In the genomic region with DNA sequence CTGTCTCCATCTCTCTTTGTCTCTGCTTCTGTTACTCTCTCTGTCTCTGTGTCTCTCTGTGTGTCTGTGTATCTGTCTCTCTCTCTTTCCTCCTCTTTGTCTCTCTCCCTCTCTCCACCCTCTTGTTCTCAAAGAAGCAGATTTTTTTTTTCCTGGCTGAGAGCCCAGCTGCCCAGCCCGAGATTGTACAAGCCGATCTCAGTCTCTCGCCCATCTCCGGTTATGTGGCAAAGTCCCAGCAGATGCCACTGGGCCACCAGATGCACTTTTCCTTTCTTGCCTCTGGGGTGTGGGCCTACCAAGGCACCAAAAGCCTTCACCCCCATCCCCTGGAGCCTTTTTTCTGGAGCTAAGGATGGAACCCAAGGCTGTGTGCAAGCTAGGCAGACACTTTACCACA, we compare ENCODE assay signal across 11 mouse cellular contexts. TPM values are rescaled to one million over a fixed set of nuclear protein-coding genes. Genes with fewer than 3 reads are reported as not detected.
DNase-seq lines count a peak whose midpoint lies in the region; ATAC-seq and TF ChIP-seq lines count a peak whose summit lies in the region.
"Had no signal": no experiment of that assay in that cellular context is flagged by ENCODE, and none has a peak within 500 bp of the region (broad histone marks: within the 10 kb centered on the region; RNA-seq: fewer than 3 reads in every experiment).

No protein-coding gene starts in this region.

- 18% methylated on average over 4 of the region's 4 CpGs for WGBS in lung, embryonic 15.5 days
- WGBS in hindbrain, embryonic 12.5 days = 48% methylated on average over 4 of the region's 4 CpGs
- 17% methylated on average over 4 of the region's 4 CpGs for WGBS in midbrain, postnatal 0 days
- 32% methylated on average over 4 of the region's 4 CpGs for WGBS in neural tube, embryonic 15.5 days

- H3K4me3 ChIP-seq in lung, embryonic 15.5 days = no peak overlapping the region
- H3K4me3 ChIP-seq in hindbrain, embryonic 12.5 days = no peak overlapping the region
- H3K4me3 ChIP-seq in midbrain, postnatal 0 days (ENCODE audit: low read depth, low read length) = no peak overlapping the region
- H3K4me3 ChIP-seq in neural tube, embryonic 15.5 days (replicated peaks) = no peak overlapping the region
- H3K4me3 ChIP-seq: liver, embryonic 13.5 days had no signal

- no peaks in the 10 kb centered on the region for H3K36me3 ChIP-seq in lung, embryonic 15.5 days
- H3K36me3 ChIP-seq in hindbrain, embryonic 12.5 days = no peaks in the 10 kb centered on the region
- H3K36me3 ChIP-seq in midbrain, postnatal 0 days (ENCODE audit: insufficient read depth, low read length) = no peaks in the 10 kb centered on the region
- H3K36me3 ChIP-seq in neural tube, embryonic 15.5 days = no peaks in the 10 kb centered on the region
- H3K36me3 ChIP-seq: liver, embryonic 13.5 days had no signal

- no peak for TF ChIP-seq CTCF in midbrain, postnatal 0 days (IDR thresholded peaks at IDR 0.05)

- H3K27me3 ChIP-seq in lung, embryonic 15.5 days = no peaks in the 10 kb centered on the region
- H3K27me3 ChIP-seq in hindbrain, embryonic 12.5 days = no peaks in the 10 kb centered on the region
- no peaks in the 10 kb centered on the region for H3K27me3 ChIP-seq in midbrain, postnatal 0 days (ENCODE audit: insufficient read depth, low read length)
- no peaks in the 10 kb centered on the region for H3K27me3 ChIP-seq in neural tube, embryonic 15.5 days (replicated peaks)
- H3K27me3 ChIP-seq: liver, embryonic 13.5 days had no signal

- peak; percentile 68 to 70 for DNase-seq in adrenal gland, adult (ENCODE audit: inconsistent age in 2 of 2, low spot score in 1 of 2)
- no peak for DNase-seq in adrenal gland, adult 18-20 months (ENCODE audit: low spot score in 2 of 2)
- no peak for DNase-seq in lung, adult 18-20 months
- DNase-seq in midbrain, postnatal 0 days (ENCODE audit: low spot score) = peak; percentile 51
- DNase-seq in gastrocnemius, postnatal 10 days = no peak
- DNase-seq: heart, postnatal 4 days; liver, embryonic 13.5 days had no signal

- no peak overlapping the region for H3K4me2 ChIP-seq in lung, embryonic 15.5 days
- H3K4me2 ChIP-seq in hindbrain, embryonic 12.5 days (replicated peaks) = no peak overlapping the region
- no peak overlapping the region for H3K4me2 ChIP-seq in midbrain, postnatal 0 days (ENCODE audit: low read depth, low read length, poor library complexity, severe bottlenecking)
- H3K4me2 ChIP-seq in neural tube, embryonic 15.5 days = no peak overlapping the region
- H3K4me2 ChIP-seq: liver, embryonic 13.5 days had no signal

- ATAC-seq in lung, embryonic 15.5 days (ENCODE audit: borderline replicate concordance, extremely low read depth, low FRiP score, low TSS enrichment) = no peak
- ATAC-seq in hindbrain, embryonic 12.5 days (ENCODE audit: low FRiP score) = no peak
- no peak for ATAC-seq in midbrain, postnatal 0 days (ENCODE audit: low FRiP score)
- no peak for ATAC-seq in neural tube, embryonic 15.5 days (ENCODE audit: low FRiP score)

- H3K9ac ChIP-seq in lung, embryonic 15.5 days = no peak overlapping the region
- H3K9ac ChIP-seq in hindbrain, embryonic 12.5 days = no peak overlapping the region
- no peak overlapping the region for H3K9ac ChIP-seq in midbrain, postnatal 0 days (replicated peaks; ENCODE audit: low read length, poor library complexity, severe bottlenecking)
- H3K9ac ChIP-seq in neural tube, embryonic 15.5 days (replicated peaks) = no peak overlapping the region
- H3K9ac ChIP-seq: liver, embryonic 13.5 days had no signal

- H3K27ac ChIP-seq in lung, embryonic 15.5 days = 0 out of 2 replicates have a peak overlapping the region, but pooled peaks have one; percentile 15
- peak overlapping the region; percentile 62 for H3K27ac ChIP-seq in hindbrain, embryonic 12.5 days
- H3K27ac ChIP-seq in midbrain, postnatal 0 days (ENCODE audit: low read depth, low read length) = no peak overlapping the region
- H3K27ac ChIP-seq in neural tube, embryonic 15.5 days (replicated peaks) = no peak overlapping the region
- H3K27ac ChIP-seq: liver, embryonic 13.5 days had no signal

- peaks cover 15% of the 10 kb centered on the region for H3K4me1 ChIP-seq in lung, embryonic 15.5 days
- H3K4me1 ChIP-seq in hindbrain, embryonic 12.5 days = peaks cover 34% of the 10 kb centered on the region
- H3K4me1 ChIP-seq in midbrain, postnatal 0 days (ENCODE audit: insufficient read depth, low read length) = peaks cover 7% of the 10 kb centered on the region; the same call in 1 of the 2 replicates
- H3K4me1 ChIP-seq in neural tube, embryonic 15.5 days = peaks cover 14% of the 10 kb centered on the region; the same call in 1 of the 2 replicates

- no peaks in the 10 kb centered on the region for H3K9me3 ChIP-seq in lung, embryonic 15.5 days
- H3K9me3 ChIP-seq in hindbrain, embryonic 12.5 days (replicated peaks) = no peaks in the 10 kb centered on the region
- H3K9me3 ChIP-seq in midbrain, postnatal 0 days (ENCODE audit: low read length) = no peaks in the 10 kb centered on the region
- H3K9me3 ChIP-seq in neural tube, embryonic 15.5 days (replicated peaks) = no peaks in the 10 kb centered on the region
- H3K9me3 ChIP-seq: liver, embryonic 13.5 days had no signal

RNA-seq across cellular contexts. Expression of a gene that starts 42.6 kb away (rescaled TPM):
- 10 to 100 TPM in 1 of 2 experiments, 1 to 10 TPM in 1; 4.3 to 10.7 TPM for total RNA-seq in adrenal gland, adult 18-20 months (2021)
- polyA plus RNA-seq in lung, embryonic 15.5 days (2015; fragmentation: Nextera tagmentation; extraction: Ambion mirVana) = 12.3 and 12.5 TPM in 2 replicates
- polyA plus RNA-seq in hindbrain, embryonic 12.5 days (2016; fragmentation: Nextera tagmentation; extraction: Ambion mirVana) = 5.8 and 6.9 TPM in 2 replicates
- 0.99 and 1.0 TPM in 2 replicates for total RNA-seq in midbrain, postnatal 0 days (2014; rRNA removed)
- polyA plus RNA-seq in midbrain, postnatal 0 days (2015; fragmentation: Nextera tagmentation; extraction: Ambion mirVana) = 0.70 and 0.80 TPM in 2 replicates
- total RNA-seq in gastrocnemius, postnatal 10 days (2021) = 1 to 10 TPM in 1 of 2 experiments, under 1 TPM in 1; 0.99 to 1.9 TPM
- polyA plus RNA-seq in neural tube, embryonic 15.5 days (2015; fragmentation: Nextera tagmentation; extraction: Ambion mirVana) = 1.5 and 4.2 TPM in 2 replicates

RNA-seq across cellular contexts. Expression of a gene that starts 44.8 kb away (rescaled TPM):
- total RNA-seq in adrenal gland, adult 18-20 months (2021) = not detected
- 1.3 and 3.0 TPM in 2 replicates for polyA plus RNA-seq in lung, embryonic 15.5 days (2015; fragmentation: Nextera tagmentation; extraction: Ambion mirVana)
- polyA plus RNA-seq in hindbrain, embryonic 12.5 days (2016; fragmentation: Nextera tagmentation; extraction: Ambion mirVana) = 0.14 TPM in 1 of 2 replicates, not detected in the other
- 0.38 TPM in 1 of 2 replicates, not detected in the other for total RNA-seq in midbrain, postnatal 0 days (2014; rRNA removed)
- not detected in 2 replicates for polyA plus RNA-seq in midbrain, postnatal 0 days (2015; fragmentation: Nextera tagmentation; extraction: Ambion mirVana)
- total RNA-seq in gastrocnemius, postnatal 10 days (2021) = not detected
- polyA plus RNA-seq in neural tube, embryonic 15.5 days (2015; fragmentation: Nextera tagmentation; extraction: Ambion mirVana) = 0.19 TPM in 1 of 2 replicates, not detected in the other
- total RNA-seq: heart, postnatal 4 days; neutrophil, adult 5-6 weeks had no signal

Comparison
In these comparisons a context has a peak if more than half of its experiments do, and no peak if none do; other contexts are left out.
1. DNase-seq: peak in adrenal gland, adult (2 of 2) and midbrain, postnatal 0 days (single experiment); none in adrenal gland, adult 18-20 months (0 of 2), lung, adult 18-20 months (0 of 2) and gastrocnemius, postnatal 10 days (single experiment).
2. H3K27ac ChIP-seq: peak in lung, embryonic 15.5 days (single experiment) and hindbrain, embryonic 12.5 days (single experiment); none in midbrain, postnatal 0 days (single experiment) and neural tube, embryonic 15.5 days (single experiment).